Mouse (Mus musculus) WW6 (cell line): ENCODE measurements around the gene Rnf183.

Experiments
- DNase-seq: peaks from one replicate; pipeline ENCODE4 v3.0.0-alpha.2; 2013; ENCODE audit warnings: low read depth, low spot score

The Rnf183 gene

DNA sequence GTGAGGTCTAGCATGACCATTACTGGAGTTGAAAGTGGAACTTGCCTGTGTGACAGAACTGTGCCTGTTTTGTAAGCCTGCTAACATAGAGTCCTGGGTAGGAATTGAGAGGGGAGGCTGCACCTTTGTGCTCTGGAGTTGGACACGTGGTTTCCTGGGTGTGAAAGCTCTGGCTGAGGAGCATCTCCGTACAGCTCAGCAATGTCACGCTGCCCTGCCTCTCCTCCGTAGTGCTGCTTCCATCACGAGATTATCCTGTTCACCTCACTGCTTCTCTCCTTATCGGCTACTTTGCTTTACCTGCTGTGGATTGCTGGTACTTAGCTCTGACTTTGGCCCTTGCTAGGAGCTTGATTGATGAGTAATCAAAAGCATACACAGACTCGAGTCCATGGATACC, 51.3 kb downstream of the Rnf183 start:
- no peak for DNase-seq

GRCm38 (mm10) chr4:62383207-62383606, 51.8 kb downstream of the Rnf183 start:
- no peak for DNase-seq

- DNase-seq, result no peak
Observed at GRCm38 (mm10) chr4:62379724-62380381, 55.2 kb downstream of the Rnf183 start.
